Mouse (Mus musculus) limb, embryonic 15.5 days (tissue): ENCODE measurements around the gene Cep95. TPM values are rescaled to one million over a fixed set of nuclear protein-coding genes. Genes with fewer than 3 reads are reported as not detected.
A peak's percentile ranks its signal among the peaks of the same experiment; 100 is the strongest.
"Not testable (repeated sequence)": the region's sequence is repeated elsewhere in the genome, so short reads cannot be mapped to it uniquely, and the experiment has no call there.

Source experiments
- ATAC-seq: fragments of 200-750 bp; cut with Nextera tagmentation; 2 replicates; pipeline ENCODE4 v1.8.0; 2017; ENCODE audit warnings: low read depth, moderate TSS enrichment; ENCODE audit not compliant: insufficient number of reproducible peaks, low FRiP score, low TSS enrichment
- H3K27ac ChIP-seq: fragments of 300-500 bp; sonication (generic); 2 replicates; pipeline ENCODE4 v1.5.1; 2015; ENCODE audit warnings: moderate library complexity, mild to moderate bottlenecking, inconsistent platforms
- H3K27me3 ChIP-seq: fragments of 300-500 bp; sonication (generic); 2 replicates; pipeline ENCODE4 v1.6.1; 2015; ENCODE audit warnings: inconsistent platforms
- H3K36me3 ChIP-seq: fragments of 300-500 bp; sonication (generic); 2 replicates; pipeline ENCODE4 v1.6.1; 2015; ENCODE audit warnings: inconsistent platforms
- H3K4me1 ChIP-seq: fragments of 300-500 bp; sonication (generic); 2 replicates; pipeline ENCODE4 v1.6.1; 2015; ENCODE audit warnings: inconsistent platforms
- H3K4me2 ChIP-seq: fragments of 300-500 bp; sonication (generic); 2 replicates; pipeline ENCODE4 v1.6.1; 2015; ENCODE audit warnings: mild to moderate bottlenecking, inconsistent platforms
- H3K4me3 ChIP-seq: fragments of 300-500 bp; sonication (generic); 2 replicates; pipeline ENCODE4 v1.5.1; 2015; ENCODE audit warnings: mild to moderate bottlenecking, inconsistent platforms
- H3K9ac ChIP-seq: fragments of 300-500 bp; sonication (generic); 2 replicates; pipeline ENCODE4 v1.6.1; 2015; ENCODE audit warnings: inconsistent platforms
- H3K9me3 ChIP-seq: fragments of 300-500 bp; sonication (generic); 2 replicates; pipeline ENCODE4 v1.6.1; 2016; ENCODE audit warnings: inconsistent platforms
- WGBS: fragments of 180-500 bp; shearing (Covaris S2); methylation state at CpG from one replicate; pipeline ENCODE4 v1.1.7; 2015; 5-methylcytosine and 5-hydroxymethylcytosine counted together
- polyA plus RNA-seq: library from polyadenylated mRNA; unstranded; fragments of >200 nt; fragmentation: Nextera tagmentation; extraction: Ambion mirVana; gene quantifications from 2 replicates; pipeline ENCODE4 v1.2.1, GENCODE M21; 2015

Gene Cep95
- polyA plus RNA-seq, 1 experiment from 2014 or later, result 21.9 TPM

GRCm38 (mm10) chr11:106778589-106779387, 10.3 kb upstream of the Cep95 start:
- H3K36me3 ChIP-seq, result peaks cover 47% of the 10 kb centered on the region
- peak overlapping the region; percentile 99 for H3K27ac ChIP-seq
- H3K9me3 ChIP-seq, result no peaks in the 10 kb centered on the region
- peak overlapping the region; percentile 84 for H3K9ac ChIP-seq
- peak; percentile 79 for ATAC-seq
- H3K27me3 ChIP-seq, result no peaks in the 10 kb centered on the region
- peak overlapping the region; percentile 60 for H3K4me2 ChIP-seq
- H3K4me1 ChIP-seq, result peaks cover 10% of the 10 kb centered on the region
- WGBS, result 1% methylated on average over 39 of the region's 39 CpGs
- peak overlapping the region; percentile 85 for H3K4me3 ChIP-seq

DNA sequence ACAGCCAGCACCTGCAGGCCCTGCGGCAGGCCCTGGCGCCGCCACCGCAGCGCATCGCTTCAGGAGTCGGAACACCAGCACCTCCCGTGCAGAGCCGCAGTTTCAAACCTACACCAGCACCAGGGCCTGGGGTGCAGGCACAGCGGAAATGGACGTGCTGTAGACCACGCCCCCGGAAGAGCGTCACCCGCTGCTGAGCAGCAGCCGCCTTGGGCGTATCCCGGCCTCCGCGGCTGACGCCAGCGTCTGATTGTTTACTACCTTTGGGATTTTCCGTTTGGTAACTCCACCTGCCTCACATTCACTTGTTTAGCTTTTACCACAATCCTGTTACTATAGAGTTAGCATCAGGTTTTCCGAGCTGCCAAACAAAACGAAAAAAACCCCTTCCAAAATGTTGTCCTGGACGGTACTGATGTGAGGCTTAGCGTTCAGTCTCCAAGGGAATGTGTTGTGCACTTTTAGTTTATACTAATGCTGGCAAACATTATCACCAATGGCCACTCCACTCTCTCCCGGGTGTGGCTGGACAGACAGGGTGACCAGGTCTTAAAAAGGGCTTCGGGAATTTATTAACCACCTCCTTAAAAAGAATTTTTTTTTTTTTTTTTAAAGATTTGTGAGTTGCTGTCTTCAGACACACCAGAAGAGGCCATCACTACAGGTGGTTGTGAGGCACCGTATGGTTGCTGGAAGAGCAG, 9.5 kb upstream of the Cep95 start, which contains the start of gene Polg2:
Polg2 (minus strand) TSS at position 150 of the 701 bp plus-strand sequence.
- under 1% methylated on average over 30 of the region's 30 CpGs for WGBS
- Histone ChIP-seq H3K36me3 (peaks cover 47% of the 10 kb centered on the region), H3K9me3 (no peaks in the 10 kb centered on the region), H3K27ac (peak within 1 kb of the TSS; percentile 99), H3K9ac (peak within 1 kb of the TSS; percentile 84), H3K4me1 (peaks cover 10% of the 10 kb centered on the region), H3K4me2 (peak within 1 kb of the TSS; percentile 60), H3K27me3 (no peaks in the 10 kb centered on the region), H3K4me3 (peak within 1 kb of the TSS; percentile 85)
- peak; percentile 96 for ATAC-seq

DNA sequence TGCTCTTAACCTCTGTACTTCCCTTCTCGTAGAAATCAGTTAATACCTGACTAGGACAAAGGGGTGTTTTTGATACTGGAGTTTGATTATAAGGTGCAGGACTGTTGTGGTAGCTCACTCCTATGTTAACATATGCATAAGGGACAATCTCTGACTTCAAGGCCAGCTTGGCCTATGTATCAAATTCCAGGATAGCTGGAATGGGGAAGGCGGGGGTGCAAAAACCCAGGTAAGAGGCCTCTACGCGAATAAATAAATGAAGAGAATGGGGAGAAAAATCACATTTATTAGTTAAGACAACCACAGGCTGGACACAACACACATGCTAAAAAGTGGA, 9.0 kb upstream of the Cep95 start:
- 59% methylated on average over 4 of the region's 4 CpGs for WGBS
- H3K27ac ChIP-seq, result peak overlapping the region; percentile 99
- no peaks in the 10 kb centered on the region for H3K9me3 ChIP-seq
- no peaks in the 10 kb centered on the region for H3K27me3 ChIP-seq
- H3K9ac ChIP-seq, result no peak overlapping the region
- ATAC-seq, result no peak
- peak overlapping the region; percentile 85; the same call in 1 of the 2 replicates for H3K4me3 ChIP-seq
- peaks cover 47% of the 10 kb centered on the region for H3K36me3 ChIP-seq
- peak overlapping the region; percentile 60; the same call in 1 of the 2 replicates for H3K4me2 ChIP-seq
- H3K4me1 ChIP-seq, result peaks cover 10% of the 10 kb centered on the region

- ATAC-seq, result no peak
These were observed 8.3 kb upstream of the Cep95 start for GRCm38 (mm10) chr11:106780590-106781220.

GRCm38 (mm10) chr11:106782271-106782670, 6.8 kb upstream of the Cep95 start:
- not testable (repeated sequence) for H3K4me3 ChIP-seq, H3K9me3 ChIP-seq, H3K9ac ChIP-seq, H3K27ac ChIP-seq, ATAC-seq, H3K4me2 ChIP-seq, H3K27me3 ChIP-seq
- H3K4me1 ChIP-seq, result peaks cover 15% of the 10 kb centered on the region
- peaks cover 49% of the 10 kb centered on the region for H3K36me3 ChIP-seq
- 88% methylated on average over 7 of the region's 7 CpGs for WGBS

More at GRCm38 (mm10) chr11:106780590-106781220, 8.3 kb upstream of the Cep95 start:
- Histone ChIP-seq H3K9me3 (no peaks in the 10 kb centered on the region), H3K4me1 (peaks cover 13% of the 10 kb centered on the region), H3K27me3 (no peaks in the 10 kb centered on the region), H3K4me3 (no peak overlapping the region), H3K27ac (no peak overlapping the region), H3K4me2 (no peak overlapping the region), H3K9ac (no peak overlapping the region), H3K36me3 (peaks cover 47% of the 10 kb centered on the region)
- 72% methylated on average over 6 of the region's 6 CpGs for WGBS

GRCm38 (mm10) chr11:106782841-106783764, 5.9 kb upstream of the Cep95 start:
- 69% methylated on average over 9 of the region's 9 CpGs for WGBS
- no peak overlapping the region for H3K9ac ChIP-seq

DNA sequence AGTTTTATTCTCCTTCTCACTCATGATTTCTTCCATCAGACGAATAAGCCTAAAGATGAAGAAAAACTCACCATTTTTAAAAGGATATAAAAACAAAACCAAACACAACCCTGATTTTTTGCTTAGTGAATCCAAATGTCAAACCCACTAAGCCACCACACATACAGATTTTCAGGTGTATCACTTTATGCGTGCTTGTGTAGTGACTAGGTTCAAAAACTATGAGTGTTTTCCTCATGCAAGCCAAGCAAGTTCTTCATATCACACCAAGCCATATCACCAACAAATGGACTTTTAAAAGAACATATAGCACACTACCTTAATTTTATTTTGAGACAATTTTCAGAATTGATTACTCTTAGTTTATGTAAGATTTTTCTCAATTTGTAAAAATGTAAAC, 4.6 kb upstream of the Cep95 start:
- 80% methylated on average over 2 of the region's 2 CpGs for WGBS
- no peaks in the 10 kb centered on the region for H3K9me3 ChIP-seq
- peaks cover 10% of the 10 kb centered on the region for H3K4me1 ChIP-seq
- no peak for ATAC-seq
- H3K4me2 ChIP-seq, result no peak overlapping the region
- no peaks in the 10 kb centered on the region for H3K27me3 ChIP-seq
- H3K4me3 ChIP-seq, result no peak overlapping the region
- H3K36me3 ChIP-seq, result peaks cover 49% of the 10 kb centered on the region
- no peak overlapping the region for H3K27ac ChIP-seq
- H3K9ac ChIP-seq, result no peak overlapping the region

More at GRCm38 (mm10) chr11:106782841-106783764, 5.9 kb upstream of the Cep95 start:
- H3K4me1 ChIP-seq, result peaks cover 10% of the 10 kb centered on the region
- peaks cover 49% of the 10 kb centered on the region for H3K36me3 ChIP-seq
- H3K4me3 ChIP-seq, result no peak overlapping the region
- no peak for ATAC-seq
- H3K9me3 ChIP-seq, result no peaks in the 10 kb centered on the region
- H3K4me2 ChIP-seq, result no peak overlapping the region
- H3K27ac ChIP-seq, result no peak overlapping the region
- no peaks in the 10 kb centered on the region for H3K27me3 ChIP-seq

GRCm38 (mm10) chr11:106785043-106785442, 4.0 kb upstream of the Cep95 start:
- H3K36me3 ChIP-seq, result peaks cover 49% of the 10 kb centered on the region
- WGBS, result 65% methylated on average over 1 of the region's 1 CpGs
- H3K27me3 ChIP-seq, result no peaks in the 10 kb centered on the region
- H3K9ac ChIP-seq, result no peak overlapping the region
- no peak overlapping the region for H3K4me2 ChIP-seq
- H3K9me3 ChIP-seq, result no peaks in the 10 kb centered on the region
- H3K4me3 ChIP-seq, result no peak overlapping the region
- peaks cover 10% of the 10 kb centered on the region for H3K4me1 ChIP-seq
- no peak for ATAC-seq
- H3K27ac ChIP-seq, result no peak overlapping the region

GRCm38 (mm10) chr11:106787131-106788025, 1.7 kb upstream of the Cep95 start:
- Histone ChIP-seq H3K9ac (peak overlapping the region; percentile 95), H3K9me3 (no peaks in the 10 kb centered on the region), H3K27me3 (no peaks in the 10 kb centered on the region), H3K36me3 (peaks cover 38% of the 10 kb centered on the region), H3K4me3 (peak overlapping the region; percentile 82), H3K27ac (peak overlapping the region; percentile 97), H3K4me1 (peaks cover 15% of the 10 kb centered on the region), H3K4me2 (peak overlapping the region; percentile 61)
- 0% methylated on average over 65 of the region's 65 CpGs for WGBS
- no peak; the same call in 1 of the 2 replicates for ATAC-seq

DNA sequence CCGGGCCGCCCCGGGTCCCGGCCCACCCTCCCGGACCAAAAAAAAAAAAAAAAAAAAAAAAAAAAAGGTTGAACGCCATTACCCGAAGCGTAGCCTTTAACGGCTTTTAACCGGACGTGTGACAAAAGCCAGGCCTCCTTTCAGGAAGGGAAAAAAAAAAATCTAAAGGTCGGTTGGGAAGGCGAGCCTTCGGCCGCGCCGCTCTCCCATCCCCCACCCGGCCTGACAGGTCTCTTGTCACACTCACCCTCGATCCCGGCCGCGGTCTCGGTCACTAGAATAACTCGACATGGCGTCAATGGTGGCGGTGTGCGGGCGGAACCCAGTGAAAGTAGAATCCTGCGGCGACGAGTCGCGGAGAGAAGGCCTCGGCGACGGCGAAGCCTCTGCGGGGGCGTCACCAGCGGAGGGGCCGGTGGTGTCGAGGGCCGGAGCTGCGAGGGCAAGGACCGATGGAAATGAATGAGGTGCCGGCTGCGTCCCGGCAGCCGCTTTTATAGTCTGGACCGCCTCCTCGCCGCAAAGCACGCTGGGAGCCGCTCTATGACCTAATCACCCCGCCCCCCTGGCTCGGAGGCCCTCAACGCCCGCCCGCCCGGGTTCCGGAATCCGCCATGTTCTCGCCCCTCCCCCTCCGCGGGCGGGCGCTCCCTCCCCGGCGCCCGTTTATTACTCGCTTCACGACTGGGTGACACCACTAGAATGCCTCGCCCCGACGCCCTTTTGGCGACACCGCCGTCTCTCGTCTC, 852 bp upstream of the Cep95 start:
- peak overlapping the region; percentile 69; the same call in 1 of the 2 replicates for H3K4me2 ChIP-seq
- H3K27ac ChIP-seq, result peak overlapping the region; percentile 97
- peak overlapping the region; percentile 82 for H3K4me3 ChIP-seq
- WGBS, result under 1% methylated on average over 70 of the region's 79 CpGs
- no peaks in the 10 kb centered on the region for H3K9me3 ChIP-seq
- H3K36me3 ChIP-seq, result peaks cover 35% of the 10 kb centered on the region
- peak; percentile 78 for ATAC-seq
- H3K4me1 ChIP-seq, result peaks cover 10% of the 10 kb centered on the region
- H3K27me3 ChIP-seq, result no peaks in the 10 kb centered on the region
- H3K9ac ChIP-seq, result peak overlapping the region; percentile 95
